Mouse (Mus musculus): ENCODE data around the gene Capns1.

DNA sequence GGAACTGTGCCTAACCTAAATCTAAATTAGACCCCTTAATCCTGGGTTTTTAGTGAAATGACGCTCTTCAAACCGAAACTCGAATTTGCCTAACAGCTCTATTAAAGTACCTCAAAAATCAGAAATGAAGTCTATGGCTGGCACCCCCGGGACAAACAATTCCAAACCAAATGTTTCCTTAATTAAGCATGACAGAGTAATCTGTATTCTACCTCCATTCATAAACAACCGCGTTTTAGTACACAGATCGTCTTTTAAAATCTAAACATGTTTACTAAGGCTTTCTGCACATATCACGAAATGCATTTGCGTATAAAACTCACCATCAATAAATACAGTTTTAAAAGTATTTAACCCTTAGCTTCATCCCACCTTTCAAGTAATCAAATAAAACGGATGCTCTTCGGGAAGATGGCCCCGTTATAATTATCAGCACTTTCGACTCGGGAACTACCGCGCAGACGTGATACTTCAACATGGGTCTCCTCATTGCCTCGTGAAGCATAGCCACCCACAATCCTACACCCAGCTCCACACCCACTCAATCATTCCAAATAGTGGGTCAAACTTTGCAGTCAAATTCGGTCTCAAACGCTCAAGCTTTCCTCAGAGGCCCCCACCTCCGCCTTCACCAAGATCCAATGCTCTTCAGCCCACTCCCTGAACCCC lies 29.6 kb downstream of the Capns1 start:
- no peak for TF ChIP-seq CTCF (IDR thresholded peaks at IDR 0.05; ENCODE audit: borderline replicate concordance, extremely low read depth, insufficient read depth, insufficient read length)
- TF ChIP-seq POLR2A (IDR thresholded peaks at IDR 0.05; ENCODE audit: borderline replicate concordance, extremely low read depth, insufficient read depth, insufficient read length, poor library complexity, severe bottlenecking), result no peak

Data from brain, embryonic 14.5 days (tissue).